Mouse (Mus musculus) kidney, embryonic 14.5 days (tissue): ENCODE data around the gene Tcf7l2. TPM values are rescaled to one million over a fixed set of nuclear protein-coding genes. Genes with fewer than 3 reads are reported as not detected.

Source experiments
- ATAC-seq: fragments of 200-750 bp; cut with Nextera tagmentation; 2 replicates; pipeline ENCODE4 v1.8.0; 2017; ENCODE audit warnings: moderate number of reproducible peaks, mild to moderate bottlenecking, moderate TSS enrichment, moderate library complexity; ENCODE audit not compliant: low FRiP score, low TSS enrichment
- H3K27ac ChIP-seq: fragments of 300-500 bp; sonication (generic); 2 replicates; pipeline ENCODE4 v1.5.1; 2014; ENCODE audit warnings: low read depth, mild to moderate bottlenecking, low read length, moderate library complexity, mixed read lengths
- H3K27me3 ChIP-seq: fragments of 300-500 bp; sonication (generic); 2 replicates; pipeline ENCODE4 v1.6.1; 2014; ENCODE audit warnings: mild to moderate bottlenecking, low read length; ENCODE audit not compliant: control insufficient read depth, insufficient read depth
- H3K36me3 ChIP-seq: fragments of 300-500 bp; sonication (generic); 2 replicates; pipeline ENCODE4 v1.6.1; 2014; ENCODE audit warnings: low read length, mixed read lengths; ENCODE audit not compliant: control insufficient read depth, insufficient read depth
- H3K4me1 ChIP-seq: fragments of 300-500 bp; sonication (generic); 2 replicates; pipeline ENCODE4 v1.6.1; 2014; ENCODE audit warnings: low read length, mixed read lengths; ENCODE audit not compliant: control insufficient read depth, insufficient read depth
- H3K4me2 ChIP-seq: fragments of 300-500 bp; sonication (generic); replicated peaks from 2 replicates; pipeline ENCODE4 v1.6.1; 2014; ENCODE audit warnings: low read depth, mild to moderate bottlenecking, low read length
- H3K4me3 ChIP-seq: fragments of 300-500 bp; sonication (generic); 2 replicates; pipeline ENCODE4 v1.5.1; 2014; ENCODE audit warnings: mild to moderate bottlenecking, low read length
- H3K9ac ChIP-seq: fragments of 300-500 bp; sonication (generic); 2 replicates; pipeline ENCODE4 v1.6.1; 2014; ENCODE audit warnings: low read depth, mild to moderate bottlenecking, low read length, moderate library complexity
- H3K9me3 ChIP-seq: fragments of 300-500 bp; sonication (generic); 2 replicates; pipeline ENCODE4 v1.6.1; 2016; ENCODE audit warnings: low read length; ENCODE audit not compliant: control insufficient read depth
- WGBS: fragments of 180-500 bp; shearing (Covaris S2); extraction: QIAGEN DNeasy Blood & Tissue Kit; methylation state at CpG from one replicate; pipeline ENCODE4 v1.1.7; 2014; 5-methylcytosine and 5-hydroxymethylcytosine counted together
- polyA plus RNA-seq: library from polyadenylated mRNA; unstranded; fragments of >200 nt; fragmentation: Nextera tagmentation; extraction: Ambion mirVana; gene quantifications from 2 replicates; pipeline ENCODE4 v1.2.1, GENCODE M21; 2014

Gene Tcf7l2
- polyA plus RNA-seq, 1 experiment from 2014 or later, result 80.8 TPM

- H3K4me2 ChIP-seq, result peak overlapping the region; percentile 6; the same call in 1 of the 2 replicates
- WGBS, result 17% methylated on average over 6 of the region's 6 CpGs
- H3K27me3 ChIP-seq, result no peaks in the 10 kb centered on the region
- no peak overlapping the region for H3K27ac ChIP-seq
- H3K4me3 ChIP-seq, result no peak overlapping the region
- no peak overlapping the region for H3K9ac ChIP-seq
- ATAC-seq, result no peak
- no peaks in the 10 kb centered on the region for H3K36me3 ChIP-seq
- H3K4me1 ChIP-seq, result peaks cover 65% of the 10 kb centered on the region
- H3K9me3 ChIP-seq, result no peaks in the 10 kb centered on the region
These were observed 6.3 kb downstream of the Tcf7l2 start for GRCm38 (mm10) chr19:55747926-55748291.

DNA sequence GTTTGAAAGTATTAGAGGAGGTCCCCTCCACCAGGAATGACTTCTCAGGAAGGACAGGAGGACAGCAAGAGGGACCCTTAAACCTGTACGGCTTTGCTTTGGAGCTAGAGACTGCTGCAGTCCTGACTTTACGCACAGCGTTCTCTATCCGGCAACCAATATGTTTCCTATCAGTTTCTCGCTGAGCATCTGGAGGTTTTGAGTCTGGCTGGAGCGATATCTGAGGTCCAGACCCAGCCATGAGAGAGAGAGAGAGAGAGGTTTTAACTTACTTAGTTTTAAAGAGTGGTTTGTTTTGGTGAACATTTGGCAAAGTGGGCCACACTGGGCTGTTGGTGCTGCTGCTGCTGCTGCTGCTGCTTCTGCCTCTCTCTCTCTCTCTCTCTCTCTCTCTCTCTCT is 7.2 kb downstream of the Tcf7l2 start:
- 45% methylated on average over 6 of the region's 6 CpGs for WGBS
- no peak overlapping the region for H3K4me3 ChIP-seq
- ATAC-seq, result no peak
- H3K36me3 ChIP-seq, result no peaks in the 10 kb centered on the region
- H3K9ac ChIP-seq, result no peak overlapping the region
- H3K27me3 ChIP-seq, result no peaks in the 10 kb centered on the region
- peaks cover 69% of the 10 kb centered on the region for H3K4me1 ChIP-seq
- no peak overlapping the region for H3K27ac ChIP-seq
- H3K9me3 ChIP-seq, result no peaks in the 10 kb centered on the region
- H3K4me2 ChIP-seq, result peak overlapping the region; percentile 18

DNA sequence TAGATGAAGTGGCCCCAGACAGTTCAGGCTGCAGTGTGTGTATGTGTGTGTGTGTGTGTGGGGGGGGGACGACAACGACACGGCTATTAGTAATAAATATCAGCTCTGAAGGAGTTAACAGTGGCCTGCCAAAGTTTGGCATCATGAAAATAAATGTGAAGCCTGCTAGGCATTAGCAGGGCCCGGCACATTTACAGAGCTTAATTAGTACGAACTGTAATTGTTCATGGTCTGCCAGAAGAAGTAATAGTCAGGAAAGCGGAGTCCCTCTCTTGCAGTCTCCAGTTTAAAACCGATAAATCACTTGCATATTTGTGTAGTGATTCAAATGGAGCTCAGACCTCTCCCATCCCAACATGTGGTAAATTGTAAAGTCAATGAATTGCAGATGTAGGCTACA is 7.9 kb downstream of the Tcf7l2 start:
- no peak for ATAC-seq
- no peak overlapping the region for H3K27ac ChIP-seq
- H3K9me3 ChIP-seq, result no peaks in the 10 kb centered on the region
- no peak overlapping the region for H3K9ac ChIP-seq
- H3K27me3 ChIP-seq, result no peaks in the 10 kb centered on the region
- H3K4me2 ChIP-seq, result peak overlapping the region; percentile 8
- H3K4me1 ChIP-seq, result peaks cover 77% of the 10 kb centered on the region
- no peaks in the 10 kb centered on the region for H3K36me3 ChIP-seq
- no peak overlapping the region for H3K4me3 ChIP-seq
- 18% methylated on average over 7 of the region's 7 CpGs for WGBS

DNA sequence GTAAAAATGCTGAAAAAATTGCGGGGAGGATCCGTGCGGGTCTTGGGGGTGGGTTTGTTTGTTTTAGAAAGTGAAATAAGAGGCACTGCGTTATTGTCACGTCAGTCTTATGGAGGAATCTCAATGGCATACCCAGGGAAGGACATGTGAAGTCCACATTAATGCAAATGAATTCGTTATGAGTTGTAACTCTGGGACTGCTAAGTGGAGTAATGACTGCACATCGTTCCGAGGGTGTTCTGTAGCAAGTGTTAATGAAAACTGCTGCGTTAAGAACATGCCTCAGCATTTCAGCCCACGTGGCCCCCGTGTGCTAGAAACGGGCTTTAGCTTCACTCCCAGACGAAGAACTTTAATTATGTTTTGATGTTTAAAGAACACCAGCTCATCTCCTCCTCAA is 8.4 kb downstream of the Tcf7l2 start:
- no peaks in the 10 kb centered on the region for H3K9me3 ChIP-seq
- peak overlapping the region; percentile 8; the same call in 1 of the 2 replicates for H3K4me2 ChIP-seq
- 23% methylated on average over 13 of the region's 13 CpGs for WGBS
- no peak for ATAC-seq
- no peaks in the 10 kb centered on the region; the same call in 1 of the 2 replicates for H3K36me3 ChIP-seq
- H3K9ac ChIP-seq, result no peak overlapping the region
- peaks cover 75% of the 10 kb centered on the region for H3K4me1 ChIP-seq
- H3K27me3 ChIP-seq, result no peaks in the 10 kb centered on the region
- no peak overlapping the region for H3K4me3 ChIP-seq
- no peak overlapping the region for H3K27ac ChIP-seq

DNA sequence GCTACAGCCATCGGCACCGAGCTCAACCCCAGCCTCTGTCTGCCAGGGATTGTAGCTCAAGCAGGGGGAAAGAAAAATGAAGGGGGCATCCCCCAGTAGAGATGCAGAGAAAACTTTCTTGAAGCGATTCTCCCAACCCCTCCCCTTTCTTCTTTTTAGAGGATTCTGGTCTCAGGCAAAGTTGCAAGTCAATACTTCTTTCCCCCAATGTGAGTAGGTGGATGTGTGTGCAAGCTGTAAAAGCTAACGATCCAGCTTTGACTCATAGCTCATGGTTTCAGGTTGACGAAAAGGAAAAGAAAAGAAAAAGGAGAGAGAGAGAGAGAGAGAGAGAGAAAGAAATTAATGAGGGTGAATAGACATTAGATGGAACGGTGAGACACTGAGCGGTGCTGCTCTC is 8.8 kb downstream of the Tcf7l2 start:
- no peak overlapping the region for H3K4me2 ChIP-seq
- no peaks in the 10 kb centered on the region; the same call in 1 of the 2 replicates for H3K36me3 ChIP-seq
- 26% methylated on average over 7 of the region's 7 CpGs for WGBS
- no peak overlapping the region for H3K4me3 ChIP-seq
- H3K4me1 ChIP-seq, result peaks cover 71% of the 10 kb centered on the region
- no peak overlapping the region for H3K9ac ChIP-seq
- H3K27ac ChIP-seq, result no peak overlapping the region
- no peaks in the 10 kb centered on the region for H3K9me3 ChIP-seq
- ATAC-seq, result no peak
- H3K27me3 ChIP-seq, result no peaks in the 10 kb centered on the region

DNA sequence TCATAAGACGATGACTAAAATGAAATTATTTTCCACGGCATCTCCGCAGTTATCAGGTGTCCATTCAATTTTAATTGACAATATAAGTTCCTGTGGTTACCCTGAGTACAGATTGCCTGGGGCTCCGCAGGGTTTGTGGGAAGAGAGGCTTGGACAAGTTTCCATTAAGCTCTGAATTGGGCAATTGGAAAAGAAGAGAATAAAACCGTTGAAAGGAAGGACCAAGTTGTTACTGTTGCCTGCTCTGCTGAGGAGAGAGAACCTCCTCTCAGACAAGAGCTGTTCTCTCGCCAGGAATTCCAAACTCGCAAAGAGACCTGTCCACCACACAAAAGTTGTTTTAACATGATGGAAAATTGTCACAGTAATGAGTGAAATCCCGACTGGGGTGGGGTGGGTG is 11.2 kb downstream of the Tcf7l2 start:
- H3K9ac ChIP-seq, result no peak overlapping the region
- peaks cover 61% of the 10 kb centered on the region for H3K4me1 ChIP-seq
- no peaks in the 10 kb centered on the region; the same call in 1 of the 2 replicates for H3K36me3 ChIP-seq

DNA sequence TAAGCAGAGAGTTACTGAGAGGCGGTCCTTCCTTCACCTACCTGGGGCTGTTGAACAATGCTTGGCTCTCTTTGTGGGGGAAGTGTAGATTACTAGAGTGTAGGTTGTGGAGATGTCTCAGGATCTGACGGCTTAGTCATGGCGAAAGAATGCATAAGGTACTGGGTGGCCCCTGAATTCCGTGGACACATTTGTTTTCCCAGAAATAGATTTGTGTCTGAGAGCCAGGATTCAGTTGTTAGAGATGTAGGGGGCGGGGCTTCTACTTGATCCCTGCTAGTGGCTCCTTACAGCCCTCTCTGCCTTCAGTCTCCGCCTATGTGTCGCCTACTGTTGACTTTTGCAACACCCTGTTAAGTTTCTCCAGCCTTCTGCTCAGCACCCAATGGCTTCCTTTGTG is 12.7 kb downstream of the Tcf7l2 start:
- H3K4me3 ChIP-seq, result no peak overlapping the region
- H3K4me2 ChIP-seq, result no peak overlapping the region
- H3K27me3 ChIP-seq, result no peaks in the 10 kb centered on the region
- H3K9ac ChIP-seq, result no peak overlapping the region
- H3K9me3 ChIP-seq, result no peaks in the 10 kb centered on the region
- ATAC-seq, result 0 out of 2 replicates have a peak, but pooled peaks have one; percentile 39
- 0 out of 2 replicates have a peak overlapping the region, but pooled peaks have one; percentile 14 for H3K27ac ChIP-seq
- H3K4me1 ChIP-seq, result peaks cover 55% of the 10 kb centered on the region
- 29% methylated on average over 7 of the region's 7 CpGs for WGBS
- H3K36me3 ChIP-seq, result no peaks in the 10 kb centered on the region; the same call in 1 of the 2 replicates

More for the DNA sequence above, 11.2 kb downstream of the Tcf7l2 start:
- no peak overlapping the region for H3K27ac ChIP-seq
- no peak overlapping the region for H3K4me3 ChIP-seq
- no peak for ATAC-seq
- WGBS, result 62% methylated on average over 8 of the region's 8 CpGs
- H3K27me3 ChIP-seq, result no peaks in the 10 kb centered on the region
- H3K9me3 ChIP-seq, result no peaks in the 10 kb centered on the region
- H3K4me2 ChIP-seq, result no peak overlapping the region

DNA sequence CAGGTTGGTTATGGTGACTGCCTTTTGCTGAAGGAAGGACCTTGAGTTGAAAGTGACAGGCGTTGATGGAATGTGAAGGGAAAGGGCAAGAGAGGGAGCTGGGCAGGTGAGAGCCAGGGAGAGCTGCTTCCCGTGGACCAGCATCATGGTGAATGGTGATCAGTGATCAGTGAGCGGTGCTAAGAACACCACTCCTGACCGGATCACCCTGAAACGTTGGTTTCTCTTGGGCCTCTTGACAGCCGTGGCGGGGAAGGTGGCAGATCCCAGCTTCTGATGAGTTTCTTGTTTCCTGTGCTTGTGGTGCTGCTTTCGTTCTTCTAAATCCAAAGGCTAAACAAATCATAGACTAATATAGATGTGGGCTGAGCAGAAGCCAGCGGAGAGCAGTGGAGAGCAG is 13.8 kb downstream of the Tcf7l2 start:
- no peak for ATAC-seq
- Histone ChIP-seq H3K9me3 (no peaks in the 10 kb centered on the region), H3K27me3 (no peaks in the 10 kb centered on the region), H3K4me2 (no peak overlapping the region), H3K36me3 (no peaks in the 10 kb centered on the region; the same call in 1 of the 2 replicates), H3K27ac (no peak overlapping the region), H3K4me3 (no peak overlapping the region), H3K9ac (no peak overlapping the region), H3K4me1 (peaks cover 43% of the 10 kb centered on the region)
- WGBS, result 88% methylated on average over 9 of the region's 9 CpGs

- no peak for ATAC-seq
These were observed 15.1 kb downstream of the Tcf7l2 start for GRCm38 (mm10) chr19:55756707-55757106.

More at GRCm38 (mm10) chr19:55756707-55757106, 15.1 kb downstream of the Tcf7l2 start:
- Histone ChIP-seq H3K4me2 (no peak overlapping the region), H3K27ac (peak overlapping the region; percentile 20; the same call in 1 of the 2 replicates), H3K4me1 (peaks cover 39% of the 10 kb centered on the region), H3K9me3 (no peaks in the 10 kb centered on the region), H3K9ac (no peak overlapping the region), H3K27me3 (no peaks in the 10 kb centered on the region), H3K4me3 (no peak overlapping the region), H3K36me3 (no peaks in the 10 kb centered on the region; the same call in 1 of the 2 replicates)
- 54% methylated on average over 8 of the region's 8 CpGs for WGBS
